Mouse (Mus musculus) stomach, embryonic 16.5 days (tissue): ENCODE results near the gene Nras. TPM values are rescaled to one million over a fixed set of nuclear protein-coding genes. Genes with fewer than 3 reads are reported as not detected.

ENCODE experiments used
- ATAC-seq: fragments of 200-750 bp; cut with Nextera tagmentation; 2 replicates; pipeline ENCODE4 v1.8.0; 2017; ENCODE audit warnings: moderate number of reproducible peaks, moderate TSS enrichment; ENCODE audit not compliant: insufficient read depth, low FRiP score
- H3K27ac ChIP-seq: fragments of 300-500 bp; sonication (generic); 2 replicates; pipeline ENCODE4 v1.5.1; 2014; ENCODE audit warnings: low read length
- H3K27me3 ChIP-seq: fragments of 300-500 bp; sonication (generic); 2 replicates; pipeline ENCODE4 v1.6.1; 2014; ENCODE audit warnings: low read length, control low read depth, mixed read lengths; ENCODE audit not compliant: control insufficient read depth, insufficient read depth
- H3K36me3 ChIP-seq: fragments of 300-500 bp; sonication (generic); 2 replicates; pipeline ENCODE4 v1.6.1; 2014; ENCODE audit warnings: low read length; ENCODE audit not compliant: control insufficient read depth, insufficient read depth
- H3K4me1 ChIP-seq: fragments of 300-500 bp; sonication (generic); 2 replicates; pipeline ENCODE4 v1.6.1; 2014; ENCODE audit warnings: low read length, control low read depth, mixed read lengths; ENCODE audit not compliant: control insufficient read depth, insufficient read depth
- H3K4me2 ChIP-seq: fragments of 300-500 bp; sonication (generic); 2 replicates; pipeline ENCODE4 v1.6.1; 2014; ENCODE audit warnings: low read depth, low read length, mixed read lengths
- H3K4me3 ChIP-seq: fragments of 300-500 bp; sonication (generic); replicated peaks from 2 replicates; pipeline ENCODE4 v1.5.1; 2014; ENCODE audit warnings: mild to moderate bottlenecking, low read length
- H3K9ac ChIP-seq: fragments of 300-500 bp; sonication (generic); 2 replicates; pipeline ENCODE4 v1.6.1; 2014; ENCODE audit warnings: low read length
- H3K9me3 ChIP-seq: fragments of 300-500 bp; sonication (generic); replicated peaks from 2 replicates; pipeline ENCODE4 v1.6.1; 2016; ENCODE audit warnings: low read length, control low read depth; ENCODE audit not compliant: control insufficient read depth
- WGBS: fragments of 180-500 bp; shearing (Covaris S2); extraction: QIAGEN DNeasy Blood & Tissue Kit; methylation state at CpG from one replicate; pipeline ENCODE4 v1.1.7; 2014; 5-methylcytosine and 5-hydroxymethylcytosine counted together
- polyA plus RNA-seq: library from polyadenylated mRNA; unstranded; fragments of >200 nt; fragmentation: Nextera tagmentation; extraction: Ambion mirVana; gene quantifications from 2 replicates; pipeline ENCODE4 v1.2.1, GENCODE M21; 2015

Gene Nras
- polyA plus RNA-seq, 1 experiment from 2014 or later: 86.9 TPM

DNA sequence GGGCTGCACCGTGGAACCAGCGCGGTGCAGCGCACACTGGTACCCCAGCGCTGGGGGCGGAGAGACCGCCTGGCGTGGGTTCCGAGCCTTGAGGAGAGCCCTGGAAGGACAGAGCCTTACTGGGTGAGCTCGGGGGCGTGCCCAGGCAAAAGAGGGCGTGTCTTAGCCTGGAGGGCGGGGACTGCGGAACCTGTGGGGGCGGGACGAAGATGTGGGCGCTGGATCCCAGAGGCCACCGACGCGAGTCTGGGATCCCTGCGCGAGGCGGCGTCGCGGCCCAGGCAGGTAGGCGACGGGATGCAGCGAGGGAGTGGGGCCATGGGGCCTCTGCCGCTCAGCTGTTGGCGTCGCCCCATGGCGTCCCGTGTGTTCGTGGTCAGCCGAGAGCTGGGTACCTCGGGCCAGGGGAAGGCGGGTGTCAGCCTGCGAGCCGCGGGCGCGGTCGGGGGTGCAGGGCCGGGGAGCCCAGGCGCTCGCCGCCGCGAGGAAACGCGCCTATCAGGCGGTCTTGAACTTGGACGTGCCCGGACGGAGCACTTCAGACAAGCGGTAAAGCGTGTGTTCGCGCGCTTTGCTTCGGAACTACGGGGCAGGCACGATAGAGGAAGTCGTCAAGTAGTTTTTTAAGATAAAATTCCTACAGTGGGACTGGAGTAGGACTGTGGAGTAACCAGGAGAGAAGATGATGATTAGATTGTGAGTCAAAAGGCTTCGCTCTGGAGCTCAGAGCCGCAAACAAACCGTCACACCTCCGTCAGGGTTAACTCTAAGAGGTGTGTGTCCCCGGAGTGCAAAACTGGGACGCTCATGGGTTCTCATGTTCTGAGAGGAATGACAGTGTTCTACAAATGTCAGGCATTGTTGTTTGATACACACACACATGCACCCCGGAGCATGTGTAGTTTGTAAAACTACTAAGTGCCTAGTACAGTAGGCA is 44.6 kb downstream of the Nras start, which contains the start of gene Dennd2c:
Gene Dennd2c (plus strand): TSS at position 151 of the 937 bp plus-strand sequence.
- ATAC-seq: peak; percentile 97
- H3K27me3 ChIP-seq: no peaks in the 10 kb centered on the region
- H3K9me3 ChIP-seq: no peaks in the 10 kb centered on the region
- under 1% methylated on average over 72 of the region's 72 CpGs for WGBS
- peaks cover 4% of the 10 kb centered on the region for H3K4me1 ChIP-seq
- peak within 1 kb of the TSS; percentile 99 for H3K4me2 ChIP-seq
- H3K27ac ChIP-seq: peak within 1 kb of the TSS; percentile 90
- H3K4me3 ChIP-seq: peak within 1 kb of the TSS; percentile 87
- H3K9ac ChIP-seq: peak within 1 kb of the TSS; percentile 89
- H3K36me3 ChIP-seq: no peaks in the 10 kb centered on the region

- Histone ChIP-seq H3K9ac (no peak overlapping the region), H3K27me3 (no peaks in the 10 kb centered on the region), H3K4me1 (no peaks in the 10 kb centered on the region), H3K27ac (no peak overlapping the region), H3K4me2 (no peak overlapping the region), H3K4me3 (no peak overlapping the region), H3K36me3 (no peaks in the 10 kb centered on the region), H3K9me3 (no peaks in the 10 kb centered on the region)
- 78% methylated on average over 7 of the region's 7 CpGs for WGBS
- no peak for ATAC-seq
These were observed 49.6 kb downstream of the Nras start for GRCm38 (mm10) chr3:103107565-103108240.

- Histone ChIP-seq H3K4me3 (no peak overlapping the region), H3K9ac (no peak overlapping the region), H3K4me2 (no peak overlapping the region), H3K27ac (no peak overlapping the region), H3K36me3 (no peaks in the 10 kb centered on the region), H3K4me1 (0 out of 2 replicates have a peak, but pooled peaks cover 3% of the 10 kb centered on the region), H3K27me3 (no peaks in the 10 kb centered on the region), H3K9me3 (no peaks in the 10 kb centered on the region)
- no peak for ATAC-seq
- 59% methylated on average over 5 of the region's 5 CpGs for WGBS
These were observed 54.1 kb downstream of the Nras start for GRCm38 (mm10) chr3:103112216-103112615.

Other genes with a start within 250 kb of the Nras start
- not detected in 2 replicates for gene Sycp1, start 122.2 kb upstream of the Nras start, polyA plus RNA-seq
- 0.10 TPM in 2 replicates for gene Nr1h5, start 94.2 kb upstream of the Nras start, polyA plus RNA-seq
- gene Sike1, start 62.6 kb upstream of the Nras start, polyA plus RNA-seq: 43.3 and 56.9 TPM in 2 replicates
- 312 and 315 TPM in 2 replicates for gene Csde1, start 37.9 kb upstream of the Nras start, polyA plus RNA-seq
- 0.27 and 8.9 TPM in 2 replicates for gene Ampd1, start 15.7 kb downstream of the Nras start, polyA plus RNA-seq
- gene Dennd2c, start 44.3 kb downstream of the Nras start, polyA plus RNA-seq: 9.9 and 11.0 TPM in 2 replicates
- 177 and 186 TPM in 2 replicates for gene Bcas2, start 113.4 kb downstream of the Nras start, polyA plus RNA-seq
- gene Trim33, start 221.0 kb downstream of the Nras start, polyA plus RNA-seq: 15.9 and 20.7 TPM in 2 replicates